Mouse (Mus musculus) small intestine, adult 2 months (tissue): ENCODE measurements around the gene Ctrb1. TPM values are rescaled to one million over a fixed set of nuclear protein-coding genes. Genes with fewer than 3 reads are reported as not detected.
A peak's percentile ranks its signal among the peaks of the same experiment; 100 is the strongest.

Experiments
- H3K27ac ChIP-seq: fragments of 200-500 bp; 2 replicates; pipeline ENCODE4 v1.5.1; 2012; ENCODE audit warnings: low read depth, low read length, control low read depth, inconsistent platforms; ENCODE audit not compliant: insufficient read depth
- H3K27me3 ChIP-seq: fragments of 200-500 bp; 2 replicates; pipeline ENCODE4 v1.6.1; 2012; ENCODE audit warnings: mild to moderate bottlenecking, moderate library complexity, low read length, inconsistent platforms; ENCODE audit not compliant: control insufficient read depth, insufficient read depth
- H3K36me3 ChIP-seq: fragments of 200-500 bp; 2 replicates; pipeline ENCODE4 v1.6.1; 2012; ENCODE audit warnings: mild to moderate bottlenecking, low read length, control low read depth, inconsistent platforms; ENCODE audit not compliant: control insufficient read depth, insufficient read depth
- H3K4me1 ChIP-seq: fragments of 200-500 bp; 2 replicates; pipeline ENCODE4 v1.6.1; 2012; ENCODE audit warnings: low read length, inconsistent platforms, mixed read lengths; ENCODE audit not compliant: control insufficient read depth, insufficient read depth, insufficient read length
- H3K4me3 ChIP-seq: fragments of 200-500 bp; 2 replicates; pipeline ENCODE4 v1.5.1; 2012; ENCODE audit warnings: low read depth, mild to moderate bottlenecking, control low read depth, inconsistent platforms, low read length, moderate library complexity
- CTCF ChIP-seq: fragments of 200-500 bp; IDR thresholded peaks from 2 replicates; pipeline ENCODE4 v1.5.1; 2012; ENCODE audit warnings: low read depth, mild to moderate bottlenecking, control low read depth, inconsistent platforms, low read length, moderate library complexity, mixed read lengths; ENCODE audit not compliant: insufficient replicate concordance, insufficient read length; ENCODE audit errors: extremely low read depth
- POLR2A ChIP-seq: fragments of 200-500 bp; IDR thresholded peaks from 2 replicates; pipeline ENCODE4 v1.6.1; 2012; ENCODE audit warnings: low read depth, mild to moderate bottlenecking, control low read depth, inconsistent platforms, low read length, moderate library complexity
- WGBS: fragments of 180-500 bp; shearing (Covaris S2); methylation state at CpG from one replicate; pipeline ENCODE4 v1.1.7; 2018; 5-methylcytosine and 5-hydroxymethylcytosine counted together
- polyA plus RNA-seq: library from polyadenylated mRNA; depleted of rRNA; stranded (reverse); fragments of >200 nt; gene quantifications from 2 replicates; pipeline ENCODE4 v1.2.3, GENCODE M21; 2012; rRNA removed

Gene Ctrb1
- polyA plus RNA-seq, 1 experiment, result 138 TPM

- H3K36me3 ChIP-seq, result no peaks in the 10 kb centered on the region
- H3K27me3 ChIP-seq, result no peaks in the 10 kb centered on the region
- peak within 1 kb of the TSS; percentile 93 for H3K27ac ChIP-seq
- WGBS, result 1% methylated on average over 73 of the region's 75 CpGs
- TF ChIP-seq POLR2A (peak; percentile 59), CTCF (no peak)
- H3K4me1 ChIP-seq, result peaks cover 1% of the 10 kb centered on the region; the same call in 1 of the 2 replicates
- peak within 1 kb of the TSS; percentile 94 for H3K4me3 ChIP-seq
Measured at GRCm38 (mm10) chr8:111643264-111644141, 47.3 kb downstream of the Ctrb1 start, which contains the start of gene Zfp1. Gene Zfp1, plus strand, starts transcription at chr8:111643401.

DNA sequence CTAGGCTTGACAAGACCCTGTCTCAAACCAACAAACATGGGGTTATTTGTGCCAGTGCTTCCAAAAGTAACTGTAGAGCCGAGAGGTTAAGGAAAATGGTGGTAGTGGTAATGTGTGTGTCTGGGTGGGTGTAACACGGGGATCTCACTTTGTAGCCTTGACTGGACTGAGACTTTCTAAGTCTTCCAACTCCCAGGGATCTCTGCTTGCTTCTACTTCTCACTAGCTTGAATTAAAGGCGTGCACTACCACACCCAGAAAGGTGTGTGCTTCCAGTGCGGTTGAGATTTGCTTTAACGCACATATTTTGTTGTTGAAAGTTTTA, 47.9 kb downstream of the Ctrb1 start:
- H3K4me3 ChIP-seq, result no peak overlapping the region
- TF ChIP-seq POLR2A (no peak), CTCF (no peak)
- H3K27me3 ChIP-seq, result no peaks in the 10 kb centered on the region
- peaks cover 6% of the 10 kb centered on the region; the same call in 1 of the 2 replicates for H3K4me1 ChIP-seq
- 4% methylated on average over 5 of the region's 5 CpGs for WGBS
- peak overlapping the region; percentile 93 for H3K27ac ChIP-seq
- H3K36me3 ChIP-seq, result no peaks in the 10 kb centered on the region

DNA sequence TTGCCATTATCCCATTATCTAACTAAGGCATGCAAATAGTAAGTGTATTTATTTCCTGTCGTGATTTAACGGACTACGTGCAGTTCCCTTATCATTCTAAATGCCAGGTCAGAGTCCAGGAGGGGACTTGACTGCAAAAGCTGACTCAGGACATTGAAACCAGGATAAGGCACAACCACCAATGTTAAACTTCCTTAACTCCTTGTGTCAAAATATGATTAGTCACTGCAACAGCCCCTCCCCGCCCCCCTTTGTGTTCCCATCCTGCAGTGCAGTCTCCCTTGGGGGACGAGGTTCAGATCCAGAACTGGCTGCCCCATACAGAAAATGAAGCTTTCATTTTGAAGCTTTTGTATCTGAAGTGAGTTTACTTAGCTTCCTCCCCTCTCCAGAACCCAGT, 48.3 kb downstream of the Ctrb1 start:
- WGBS, result 8% methylated on average over 5 of the region's 5 CpGs
- peak overlapping the region; percentile 43 for H3K4me3 ChIP-seq

DNA sequence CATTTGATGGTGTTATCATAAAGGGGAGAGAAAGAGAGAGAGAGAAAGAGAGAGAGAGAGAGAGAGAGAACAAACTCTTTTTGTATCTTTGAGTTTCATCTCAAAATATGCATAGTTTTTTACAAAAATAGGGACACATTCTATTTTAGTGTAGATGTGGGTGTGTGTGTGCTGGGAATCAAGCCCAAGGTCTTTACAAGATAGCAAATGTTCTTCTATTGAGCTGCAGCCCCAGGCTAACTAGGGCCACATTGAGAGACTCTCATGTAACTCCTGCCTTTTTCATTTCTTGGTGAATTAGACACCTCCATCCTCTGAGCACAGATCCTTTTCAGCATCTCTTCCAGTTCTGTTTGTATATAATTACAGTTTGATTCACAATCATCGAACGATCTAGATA, 49.7 kb downstream of the Ctrb1 start:
- Histone ChIP-seq H3K4me1 (peaks cover 6% of the 10 kb centered on the region; the same call in 1 of the 2 replicates), H3K27me3 (no peaks in the 10 kb centered on the region), H3K27ac (no peak overlapping the region), H3K36me3 (no peaks in the 10 kb centered on the region), H3K4me3 (no peak overlapping the region)
- WGBS, result 92% methylated on average over 2 of the region's 2 CpGs
- TF ChIP-seq POLR2A (no peak), CTCF (no peak)

More for the DNA sequence above, 48.3 kb downstream of the Ctrb1 start:
- Histone ChIP-seq H3K4me1 (peaks cover 6% of the 10 kb centered on the region; the same call in 1 of the 2 replicates), H3K27ac (peak overlapping the region; percentile 93), H3K27me3 (no peaks in the 10 kb centered on the region), H3K36me3 (no peaks in the 10 kb centered on the region)
- TF ChIP-seq POLR2A, result no peak
- no peak for TF ChIP-seq CTCF

- peaks cover 6% of the 10 kb centered on the region; the same call in 1 of the 2 replicates for H3K4me1 ChIP-seq
- TF ChIP-seq CTCF, result no peak
- no peak for TF ChIP-seq POLR2A
- no peaks in the 10 kb centered on the region for H3K27me3 ChIP-seq
- H3K36me3 ChIP-seq, result no peaks in the 10 kb centered on the region
- H3K27ac ChIP-seq, result no peak overlapping the region
- no peak overlapping the region for H3K4me3 ChIP-seq
Measured at GRCm38 (mm10) chr8:111638086-111638485, 52.7 kb downstream of the Ctrb1 start.

Other genes with a start within 250 kb of the Ctrb1 start
- gene Wdr59, start 168.9 kb downstream of the Ctrb1 start, polyA plus RNA-seq, result 2.1 and 2.2 TPM in 2 replicates
- gene Znrf1, start 154.9 kb downstream of the Ctrb1 start, polyA plus RNA-seq, result 18.7 and 25.7 TPM in 2 replicates
- 2.8 and 8.4 TPM in 2 replicates for gene Ldhd, start 60.6 kb downstream of the Ctrb1 start, polyA plus RNA-seq
- 1.3 and 1.6 TPM in 2 replicates for gene Zfp1, start 47.6 kb downstream of the Ctrb1 start, polyA plus RNA-seq
- 84.1 and 251 TPM in 2 replicates for gene Bcar1, start 52.8 kb upstream of the Ctrb1 start, polyA plus RNA-seq
- 0.20 and 0.25 TPM in 2 replicates for gene Cfdp1, start 163.3 kb upstream of the Ctrb1 start, polyA plus RNA-seq
- gene Tmem170, start 185.7 kb upstream of the Ctrb1 start, polyA plus RNA-seq, result 4.2 and 11.0 TPM in 2 replicates
- 0.09 and 0.15 TPM in 2 replicates for gene Chst5, start 219.4 kb upstream of the Ctrb1 start, polyA plus RNA-seq
- gene Tmem231, start 242.9 kb upstream of the Ctrb1 start, polyA plus RNA-seq, result 0.89 and 1.5 TPM in 2 replicates
- 10.2 and 14.1 TPM in 2 replicates for gene Gabarapl2, start 249.7 kb upstream of the Ctrb1 start, polyA plus RNA-seq